Mouse (Mus musculus): ENCODE measurements around the gene Tnfsf10.
"Not testable (repeated sequence)": the region's sequence is repeated elsewhere in the genome, so short reads cannot be mapped to it uniquely, and the experiment has no call there.

Tnfsf10 gene

DNA sequence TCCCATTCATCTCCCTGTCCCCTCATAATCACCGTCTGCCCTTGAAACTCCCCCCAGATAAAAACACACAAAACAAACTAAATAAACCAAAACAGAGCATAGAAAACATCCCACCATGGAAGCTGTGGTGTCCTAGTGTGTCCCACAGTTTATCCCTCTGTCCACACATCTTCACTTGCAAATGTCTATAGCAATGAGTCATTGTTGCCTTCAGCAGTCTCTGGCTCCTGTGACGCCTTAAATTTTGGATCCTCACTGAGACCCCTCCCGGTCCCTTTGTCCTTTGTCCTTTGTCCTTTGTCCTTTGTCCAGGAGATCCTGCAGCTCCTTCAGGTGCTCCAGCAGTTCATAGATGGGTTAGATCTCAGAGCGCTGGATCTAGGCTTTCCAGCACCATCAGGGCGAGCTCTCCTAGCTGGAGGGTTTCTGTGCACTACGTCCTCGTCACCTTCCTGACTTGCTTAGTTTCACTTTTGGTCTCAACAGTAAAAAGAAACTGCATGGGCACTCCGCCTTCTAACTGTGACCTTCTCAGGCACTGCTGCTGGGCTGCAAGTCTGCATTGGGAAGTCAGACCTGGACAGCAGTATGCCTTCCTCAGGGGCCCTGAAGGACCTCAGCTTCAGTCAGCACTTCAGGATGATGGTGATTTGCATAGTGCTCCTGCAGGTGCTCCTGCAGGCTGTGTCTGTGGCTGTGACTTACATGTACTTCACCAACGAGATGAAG is at the start of gene Tnfsf10:
Tnfsf10 (plus strand) TSS at position 470 of the 729 bp plus-strand sequence.
- DNase-seq, result no peak

GRCm38 (mm10) chr3:27267327-27267726 is 49.5 kb upstream of the Tnfsf10 start:
- DNase-seq, result no peak

DNA sequence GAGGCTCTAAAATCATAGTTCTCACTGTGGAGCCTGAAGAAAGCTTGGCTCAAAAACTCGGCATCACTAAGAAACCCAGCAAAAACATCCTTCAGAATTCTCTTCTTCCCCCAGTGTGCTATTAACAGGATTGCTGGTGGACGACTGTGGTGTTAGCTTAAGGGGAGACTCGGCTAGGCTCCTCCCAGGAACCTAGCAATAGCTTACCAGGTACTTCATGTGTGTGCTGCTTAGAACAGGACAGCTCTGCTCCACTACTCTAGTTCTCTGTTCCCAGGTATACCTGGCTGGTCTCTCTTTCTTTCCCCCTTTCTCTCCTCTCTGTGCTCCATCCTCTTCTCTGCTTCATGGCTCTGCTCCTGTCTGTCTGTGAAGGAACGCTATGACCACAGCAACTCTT is 48.9 kb upstream of the Tnfsf10 start:
- DNase-seq, result no peak

DNA sequence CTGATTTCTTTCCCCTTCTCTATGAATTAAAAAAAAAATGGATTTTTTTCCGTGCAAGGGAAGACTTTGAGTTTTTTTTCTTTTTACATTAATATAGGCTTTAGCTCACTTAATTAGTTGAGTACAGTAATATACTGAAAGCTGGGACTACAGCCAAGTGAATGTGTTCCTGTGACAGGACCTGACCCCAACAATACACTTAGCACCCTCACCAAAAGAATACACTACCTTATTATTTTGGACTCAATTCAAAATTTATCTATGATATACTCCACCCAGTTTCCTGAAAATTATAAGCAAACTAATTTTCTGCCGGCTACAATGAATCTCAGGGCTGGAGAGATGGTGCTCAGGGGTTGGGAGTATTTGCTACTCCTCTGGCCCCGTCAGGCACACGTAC is 47.7 kb upstream of the Tnfsf10 start:
- DNase-seq, result no peak

- no peak for DNase-seq
Observed at GRCm38 (mm10) chr3:27270160-27270962, 46.5 kb upstream of the Tnfsf10 start.

DNA sequence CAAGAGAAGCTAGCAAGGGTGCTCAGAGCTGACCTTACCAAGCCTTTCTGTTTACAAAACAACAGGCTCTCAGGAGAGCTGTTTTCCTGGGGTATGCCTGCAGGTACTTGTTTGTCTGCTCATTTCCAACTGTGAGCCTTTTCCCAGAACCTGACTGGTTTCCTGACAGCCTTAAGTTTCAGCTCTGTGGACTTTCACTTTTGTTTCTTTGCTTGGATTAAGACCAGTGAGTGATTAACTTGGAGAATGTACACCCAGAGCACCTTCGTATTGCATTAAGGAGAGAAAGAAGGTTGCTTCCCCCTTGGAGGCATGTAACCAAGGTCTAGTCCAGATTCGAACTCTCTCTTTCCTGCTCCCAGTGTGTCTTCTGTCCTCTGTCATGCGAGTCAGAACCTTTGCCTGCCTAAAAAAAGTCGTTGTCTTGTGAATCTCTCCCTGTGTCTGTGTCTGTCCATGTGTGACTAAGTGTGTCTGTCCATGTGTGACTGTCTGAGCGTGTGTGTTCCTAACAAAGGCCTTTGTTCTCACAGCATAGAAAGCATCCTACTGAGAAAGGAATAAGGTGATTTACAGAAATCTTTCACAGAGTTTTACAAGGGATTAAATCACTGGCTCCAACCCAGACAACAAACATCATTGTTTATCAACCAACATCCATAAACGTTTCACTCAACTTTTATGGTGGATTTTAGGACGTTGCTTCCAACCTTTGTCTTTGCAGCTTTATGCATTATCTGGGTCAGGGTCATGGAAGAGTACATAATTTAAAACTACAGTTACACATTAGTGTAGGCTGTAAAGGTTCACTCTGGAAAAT is 43.7 kb upstream of the Tnfsf10 start:
- DNase-seq, result no peak

DNA sequence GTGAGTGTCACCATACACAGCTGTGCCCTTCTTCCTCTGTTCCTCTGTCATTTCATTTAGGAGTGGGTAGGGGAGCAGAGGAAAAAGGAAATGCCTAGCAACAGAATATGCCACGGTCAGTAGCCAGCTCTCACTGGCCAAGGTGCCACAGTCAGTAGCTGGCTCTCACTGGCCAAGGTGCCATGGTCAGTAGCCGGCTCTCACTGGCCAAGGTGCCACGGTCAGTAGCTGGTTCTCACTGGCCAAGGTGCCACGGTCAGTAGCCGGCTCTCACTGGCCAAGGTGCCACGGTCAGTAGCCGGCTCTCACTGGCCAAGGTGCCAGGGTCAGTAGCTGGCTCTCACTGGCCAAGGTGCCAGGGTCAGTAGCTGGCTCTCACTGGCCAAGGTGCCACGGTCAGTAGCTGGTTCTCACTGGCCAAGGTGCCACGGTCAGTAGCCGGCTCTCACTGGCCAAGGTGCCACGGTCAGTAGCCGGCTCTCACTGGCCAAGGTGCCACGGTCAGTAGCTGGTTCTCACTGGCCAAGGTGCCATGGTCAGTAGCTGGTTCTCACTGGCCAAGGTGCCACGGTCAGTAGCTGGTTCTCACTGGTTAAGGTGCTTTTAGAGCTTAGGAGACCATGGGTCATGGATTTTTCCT is 37.4 kb upstream of the Tnfsf10 start:
- not testable (repeated sequence) for DNase-seq

GRCm38 (mm10) chr3:27280280-27280749 is 36.5 kb upstream of the Tnfsf10 start:
- DNase-seq, result no peak

DNA sequence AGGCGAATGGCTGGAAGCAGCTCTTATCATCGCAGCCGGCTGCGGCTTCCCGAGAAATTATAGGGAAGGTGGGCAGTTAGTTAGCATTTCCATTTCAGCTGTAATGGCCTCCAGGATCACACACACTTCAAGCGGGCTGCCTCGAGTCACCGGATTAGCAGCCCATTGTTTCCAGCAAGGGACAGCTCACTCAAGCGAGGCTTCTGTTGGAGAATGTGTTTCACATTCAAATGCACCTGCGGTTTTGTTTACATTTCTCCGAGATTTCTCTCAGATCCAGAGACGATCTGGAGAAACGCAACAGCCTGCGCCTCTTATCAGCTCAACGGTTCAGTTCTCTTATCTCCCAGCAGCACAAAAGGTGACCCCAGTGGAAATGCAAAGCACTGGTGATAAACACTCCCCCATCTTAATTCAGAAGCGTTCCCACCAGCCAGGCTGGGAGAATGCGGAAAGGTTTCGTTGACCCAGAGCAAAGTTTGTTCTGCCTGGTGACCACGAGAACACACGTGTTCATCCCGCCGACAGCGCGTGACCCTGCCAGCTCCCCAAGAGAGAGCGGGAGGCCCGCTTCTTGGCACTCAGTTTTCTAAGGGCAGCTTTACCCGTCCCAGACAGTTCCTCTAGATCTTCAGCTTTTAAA is 33.6 kb upstream of the Tnfsf10 start:
- no peak for DNase-seq

DNA sequence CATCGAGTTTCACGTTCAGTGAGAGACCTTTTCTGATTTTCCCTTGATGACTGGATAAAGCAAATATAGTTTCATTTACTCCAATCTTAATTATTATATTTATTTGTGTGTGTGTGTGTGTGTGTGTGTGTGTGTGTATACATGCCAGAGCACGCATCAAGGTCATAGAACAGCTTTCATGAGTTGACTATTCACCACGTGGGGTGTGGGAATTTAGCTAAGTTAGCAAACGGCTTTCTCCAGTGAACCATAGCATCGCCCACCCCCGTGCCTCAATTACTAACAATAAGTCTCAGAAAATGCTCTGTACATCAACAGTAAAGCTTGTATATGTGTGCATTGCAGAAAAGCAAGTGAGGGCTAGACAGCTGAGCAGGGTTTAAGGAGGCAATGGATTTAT is 33.0 kb upstream of the Tnfsf10 start:
- no peak for DNase-seq

DNA sequence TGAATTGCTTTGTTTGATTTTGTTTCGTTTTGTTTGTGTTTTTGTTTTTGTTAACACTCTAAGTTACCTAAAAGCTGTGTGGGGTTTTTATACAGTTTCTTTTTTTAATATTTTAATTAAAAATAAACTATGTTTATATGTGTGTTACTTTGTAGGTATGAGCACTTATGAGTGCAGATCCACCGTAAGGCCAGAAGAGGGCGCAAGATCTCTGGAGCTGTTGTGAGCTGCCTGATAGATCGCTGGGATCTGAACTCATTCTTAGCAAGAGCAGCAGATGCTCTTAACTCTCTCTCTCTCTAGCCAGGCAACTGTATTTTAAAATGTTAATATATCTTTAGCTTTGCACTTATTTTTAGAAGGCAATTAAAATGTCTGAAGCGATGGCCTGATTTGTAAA is 32.6 kb upstream of the Tnfsf10 start:
- DNase-seq, result no peak

GRCm38 (mm10) chr3:27285072-27285471 is 31.8 kb upstream of the Tnfsf10 start:
- no peak for DNase-seq

GRCm38 (mm10) chr3:27288301-27288700 is 28.5 kb upstream of the Tnfsf10 start:
- DNase-seq, result no peak

GRCm38 (mm10) chr3:27288909-27289308 is 27.9 kb upstream of the Tnfsf10 start:
- DNase-seq, result no peak

- no peak for DNase-seq
Observed at GRCm38 (mm10) chr3:27290285-27290684, 26.5 kb upstream of the Tnfsf10 start.

- DNase-seq, result not testable (repeated sequence)
Observed at GRCm38 (mm10) chr3:27290945-27291344, 25.9 kb upstream of the Tnfsf10 start.

- not testable (repeated sequence) for DNase-seq
Observed at GRCm38 (mm10) chr3:27291411-27291810, 25.4 kb upstream of the Tnfsf10 start.

DNA sequence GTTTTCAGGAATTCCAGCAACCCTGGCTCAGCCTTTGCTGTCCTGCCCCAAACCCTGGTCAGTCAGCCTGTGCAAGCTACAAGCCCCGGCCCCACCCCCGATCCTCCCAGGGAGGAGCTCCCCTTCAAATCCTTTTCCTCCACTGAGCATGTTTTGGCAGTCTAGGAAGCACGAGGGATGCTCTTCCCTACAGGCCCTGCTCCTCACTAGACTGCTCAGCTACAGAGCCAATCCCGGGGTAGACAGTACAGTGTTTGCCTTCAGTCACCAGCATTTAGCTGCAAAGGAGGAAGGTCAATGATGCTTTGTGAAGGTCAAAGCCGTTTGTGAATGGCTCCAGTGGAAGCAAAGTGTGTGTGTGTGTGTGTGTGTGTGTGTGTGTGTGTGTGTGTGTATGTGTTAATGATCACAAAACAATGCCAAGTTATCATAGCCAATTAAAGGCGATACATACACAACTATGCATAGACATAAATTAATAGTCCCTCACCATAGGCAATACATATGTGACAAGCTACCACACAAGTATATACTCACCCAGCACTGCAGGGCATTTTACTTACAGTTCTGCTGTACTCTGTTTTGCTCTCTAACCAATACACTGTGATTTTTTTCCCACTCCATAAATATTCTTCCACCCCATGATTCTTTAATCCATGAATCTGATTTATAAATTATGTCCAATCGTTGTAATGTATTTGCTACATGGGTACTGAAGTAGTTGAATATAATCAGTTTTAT is 23.0 kb upstream of the Tnfsf10 start:
- no peak for DNase-seq

DNA sequence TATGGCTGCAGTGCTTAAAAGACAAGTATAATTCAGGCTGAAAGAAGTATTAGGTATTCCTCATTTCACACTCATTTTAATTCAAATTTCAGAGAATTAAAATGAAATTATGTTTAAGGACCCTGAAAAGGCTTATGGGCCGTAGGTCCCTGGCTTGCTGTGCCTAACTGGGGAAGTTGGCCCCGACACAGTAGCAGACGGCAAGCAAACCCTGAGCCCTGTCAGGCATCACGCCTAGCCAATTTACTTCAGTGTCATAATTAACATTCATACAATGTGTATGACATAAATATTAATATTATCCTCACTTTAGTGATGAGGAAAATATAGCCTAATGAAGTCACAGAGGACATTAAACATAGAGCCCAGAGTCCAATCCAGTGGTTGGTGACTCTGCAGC is 16.4 kb upstream of the Tnfsf10 start:
- DNase-seq, result no peak

DNA sequence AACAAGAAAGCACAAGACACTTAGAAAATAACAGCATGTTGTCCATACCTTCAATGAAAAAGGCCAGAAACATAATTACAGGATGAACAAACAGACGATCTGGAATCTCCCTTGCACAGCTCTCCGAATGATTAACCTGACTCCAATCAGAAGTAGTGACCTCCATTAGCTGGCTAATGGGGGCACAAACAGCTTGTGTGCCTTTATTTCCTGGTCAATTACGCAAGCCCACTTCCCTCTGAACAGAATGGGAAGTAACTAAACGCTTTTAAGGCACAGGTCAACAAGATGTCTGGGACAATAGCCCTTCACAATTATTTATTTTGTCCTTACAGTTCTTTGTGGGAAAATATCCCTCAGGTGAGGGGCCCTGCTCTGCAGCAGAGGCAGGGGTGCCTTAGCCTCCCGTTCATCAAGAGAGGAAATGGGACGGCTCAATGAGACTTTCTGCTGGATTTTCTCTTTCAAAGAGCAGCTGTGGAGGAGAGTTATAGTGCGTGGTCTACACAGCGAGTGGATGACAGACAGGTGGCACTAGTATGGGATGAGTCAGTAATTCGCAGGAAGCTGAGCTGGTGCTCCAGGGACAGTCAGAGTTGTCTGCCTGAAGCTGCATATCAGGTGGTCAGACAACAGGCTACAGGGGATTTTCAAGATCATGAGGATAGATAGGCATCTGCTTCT is 14.3 kb upstream of the Tnfsf10 start:
- no peak for DNase-seq

DNA sequence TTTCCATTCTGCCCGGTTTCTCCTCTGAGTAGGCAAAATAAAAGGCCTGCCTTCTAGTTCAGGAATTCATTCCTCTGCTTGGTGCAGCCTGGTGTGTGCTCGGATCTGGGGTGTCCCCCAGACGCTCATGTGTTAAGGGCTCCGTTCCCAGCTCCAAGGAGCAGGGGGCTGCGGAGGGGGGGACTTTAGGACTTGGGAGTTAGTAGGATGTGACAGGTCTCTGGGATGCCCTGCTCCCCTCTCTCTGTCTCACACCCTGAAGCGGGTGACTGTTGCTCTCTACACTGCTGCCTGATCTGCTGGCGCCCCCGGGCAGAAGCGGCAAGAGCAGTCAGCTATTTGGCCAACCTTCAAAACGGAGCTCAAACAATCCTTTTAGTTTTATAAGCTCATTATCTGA is 10.0 kb upstream of the Tnfsf10 start:
- DNase-seq, result no peak
